Mouse (Mus musculus) megakaryocyte, embryonic 14.5 days (primary cell): ENCODE data around the gene Klk7. TPM values are rescaled to one million over a fixed set of nuclear protein-coding genes. Genes with fewer than 3 reads are reported as not detected.

Experiments used
- H3K27me3 ChIP-seq: replicated peaks from 2 replicates; pipeline ENCODE3; 2012; ENCODE audit warnings: inconsistent platforms
- H3K36me3 ChIP-seq: replicated peaks from 2 replicates; pipeline ENCODE3; 2012; ENCODE audit warnings: low read length, inconsistent platforms, mixed read lengths
- H3K4me1 ChIP-seq: 2 replicates; pipeline ENCODE4 v1.6.1; 2012; ENCODE audit warnings: inconsistent platforms
- H3K4me3 ChIP-seq: replicated peaks from 2 replicates; pipeline ENCODE3; 2012; ENCODE audit warnings: moderate library complexity, mild to moderate bottlenecking, inconsistent platforms
- H3K9me3 ChIP-seq: 2 replicates; pipeline ENCODE4 v1.6.1; 2012; ENCODE audit warnings: inconsistent platforms
- FLI1 ChIP-seq: IDR thresholded peaks from 2 replicates; pipeline ENCODE4 v1.6.1; 2012; ENCODE audit warnings: low read length, inconsistent platforms, mixed read lengths
- GATA1 ChIP-seq: IDR thresholded peaks from 3 replicates; pipeline ENCODE4 v1.6.1; 2012; ENCODE audit warnings: mixed read lengths, low read length, inconsistent platforms, borderline replicate concordance
- polyA plus RNA-seq: library from polyadenylated mRNA; stranded (reverse); fragments of >175 nt; gene quantifications from 2 replicates; pipeline ENCODE4 v1.2.3, GENCODE M21; 2012; ENCODE audit warnings: low replicate concordance; ENCODE audit not compliant: insufficient read depth

Gene Klk7
- polyA plus RNA-seq, 1 experiment = not detected

DNA sequence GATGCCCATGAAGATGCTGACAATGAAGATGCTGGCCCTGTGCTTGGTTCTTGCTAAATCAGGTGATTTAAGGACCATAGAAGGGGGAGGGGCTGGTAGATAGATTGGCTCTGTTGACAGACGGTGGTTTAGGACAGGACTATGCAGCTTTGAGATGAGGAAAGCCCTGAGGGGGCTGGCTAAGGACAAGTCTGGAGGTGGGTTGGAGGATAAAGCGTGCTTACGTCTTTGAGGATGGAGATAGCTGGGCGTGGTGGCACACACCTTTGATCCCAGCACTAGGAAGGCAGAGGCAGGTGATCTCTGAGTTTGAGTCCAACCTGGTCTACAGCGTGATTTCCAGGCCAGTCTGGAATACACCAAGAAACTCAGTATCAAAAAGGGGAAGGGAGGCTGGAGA, 15.0 kb downstream of the Klk7 start:
- H3K9me3 ChIP-seq = no peaks in the 10 kb centered on the region; the same call in 1 of the 2 replicates

GRCm38 (mm10) chr7:43827706-43828105, 16.6 kb downstream of the Klk7 start:
- peaks cover 3% of the 10 kb centered on the region for H3K27me3 ChIP-seq

More for the DNA sequence above, 15.0 kb downstream of the Klk7 start:
- Histone ChIP-seq H3K4me3 (no peak overlapping the region), H3K36me3 (no peaks in the 10 kb centered on the region), H3K27me3 (peaks cover 3% of the 10 kb centered on the region), H3K4me1 (no peaks in the 10 kb centered on the region)
- TF ChIP-seq GATA1 (no peak), FLI1 (no peak)

DNA sequence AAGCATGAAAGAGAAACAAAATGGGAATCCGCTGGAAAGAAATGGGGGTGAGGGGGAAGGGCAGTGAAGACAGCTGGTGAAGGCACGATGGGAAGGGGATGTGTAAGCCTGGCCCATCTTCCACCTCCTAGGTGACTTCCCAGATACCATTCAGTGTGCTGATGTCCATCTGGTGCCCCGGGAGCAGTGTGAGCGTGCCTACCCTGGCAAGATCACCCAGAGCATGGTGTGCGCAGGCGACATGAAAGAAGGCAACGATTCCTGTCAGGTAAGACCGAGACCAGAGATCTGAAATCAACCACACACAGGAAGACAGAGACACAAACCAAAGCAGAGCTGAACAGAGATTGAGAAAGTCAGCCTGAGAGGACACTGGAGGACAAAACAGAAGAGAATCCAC, 17.9 kb downstream of the Klk7 start:
- peaks cover 3% of the 10 kb centered on the region for H3K27me3 ChIP-seq

More at GRCm38 (mm10) chr7:43827706-43828105, 16.6 kb downstream of the Klk7 start:
- Histone ChIP-seq H3K4me3 (no peak overlapping the region), H3K4me1 (no peaks in the 10 kb centered on the region), H3K36me3 (no peaks in the 10 kb centered on the region), H3K9me3 (no peaks in the 10 kb centered on the region; the same call in 1 of the 2 replicates)
- TF ChIP-seq GATA1 (no peak), FLI1 (no peak)

GRCm38 (mm10) chr7:43841701-43842100, 30.6 kb downstream of the Klk7 start, which contains the start of gene Klk5:
TSS of gene Klk5 (plus strand) at chr7:43841971.
- peaks cover 8% of the 10 kb centered on the region; the same call in 1 of the 2 replicates for H3K9me3 ChIP-seq

More for the DNA sequence above, 17.9 kb downstream of the Klk7 start:
- no peaks in the 10 kb centered on the region for H3K4me1 ChIP-seq
- H3K36me3 ChIP-seq = no peaks in the 10 kb centered on the region
- H3K9me3 ChIP-seq = no peaks in the 10 kb centered on the region; the same call in 1 of the 2 replicates
- TF ChIP-seq GATA1 (no peak), FLI1 (no peak)
- no peak overlapping the region for H3K4me3 ChIP-seq

GRCm38 (mm10) chr7:43843801-43844200, 32.7 kb downstream of the Klk7 start:
- TF ChIP-seq GATA1 (no peak), FLI1 (no peak)
- H3K4me1 ChIP-seq = no peaks in the 10 kb centered on the region
- H3K9me3 ChIP-seq = peaks cover 8% of the 10 kb centered on the region; the same call in 1 of the 2 replicates
- no peaks in the 10 kb centered on the region for H3K36me3 ChIP-seq
- no peaks in the 10 kb centered on the region for H3K27me3 ChIP-seq
- no peak overlapping the region for H3K4me3 ChIP-seq

More at GRCm38 (mm10) chr7:43841701-43842100, 30.6 kb downstream of the Klk7 start, which contains the start of gene Klk5:
- TF ChIP-seq FLI1 = no peak
- no peak for TF ChIP-seq GATA1
- Histone ChIP-seq H3K4me1 (no peaks in the 10 kb centered on the region), H3K27me3 (no peaks in the 10 kb centered on the region), H3K4me3 (no peak within 1 kb of the TSS), H3K36me3 (no peaks in the 10 kb centered on the region)

- TF ChIP-seq FLI1 (no peak), GATA1 (no peak)
- H3K4me1 ChIP-seq = no peaks in the 10 kb centered on the region
- no peaks in the 10 kb centered on the region; the same call in 1 of the 2 replicates for H3K9me3 ChIP-seq
- H3K27me3 ChIP-seq = no peaks in the 10 kb centered on the region
- H3K4me3 ChIP-seq = no peak overlapping the region
- no peaks in the 10 kb centered on the region for H3K36me3 ChIP-seq
These were observed 40.5 kb downstream of the Klk7 start for GRCm38 (mm10) chr7:43851616-43852015.

- no peak overlapping the region for H3K4me3 ChIP-seq
- H3K27me3 ChIP-seq = no peaks in the 10 kb centered on the region
- no peaks in the 10 kb centered on the region for H3K36me3 ChIP-seq
- H3K4me1 ChIP-seq = no peaks in the 10 kb centered on the region
- TF ChIP-seq GATA1 (no peak), FLI1 (no peak)
- H3K9me3 ChIP-seq = no peaks in the 10 kb centered on the region; the same call in 1 of the 2 replicates
These were observed 43.7 kb downstream of the Klk7 start for GRCm38 (mm10) chr7:43854642-43855380.

DNA sequence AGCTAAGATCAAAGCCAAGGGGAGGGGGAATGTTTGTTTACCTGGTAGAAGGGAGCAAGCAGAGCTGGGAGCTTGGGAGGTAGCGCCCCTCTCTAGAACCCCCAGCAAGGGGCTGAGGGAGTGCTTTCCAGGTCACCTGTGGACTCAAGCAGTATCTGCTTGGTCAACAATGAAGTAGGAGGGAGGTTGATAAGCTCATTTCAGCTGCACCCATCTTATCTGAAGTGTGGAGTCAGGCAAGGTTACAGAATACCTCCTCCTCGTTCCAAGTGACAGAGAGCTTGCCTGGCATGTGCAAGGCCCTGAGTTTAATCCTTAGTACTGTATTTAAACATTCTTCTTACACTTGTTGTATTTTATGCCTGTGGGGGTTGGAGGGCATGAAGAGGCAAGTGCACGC, 44.6 kb downstream of the Klk7 start:
- Histone ChIP-seq H3K4me3 (no peak overlapping the region), H3K4me1 (no peaks in the 10 kb centered on the region), H3K36me3 (no peaks in the 10 kb centered on the region), H3K27me3 (no peaks in the 10 kb centered on the region), H3K9me3 (peaks cover 3% of the 10 kb centered on the region; the same call in 1 of the 2 replicates)
- TF ChIP-seq GATA1 (no peak), FLI1 (no peak)

DNA sequence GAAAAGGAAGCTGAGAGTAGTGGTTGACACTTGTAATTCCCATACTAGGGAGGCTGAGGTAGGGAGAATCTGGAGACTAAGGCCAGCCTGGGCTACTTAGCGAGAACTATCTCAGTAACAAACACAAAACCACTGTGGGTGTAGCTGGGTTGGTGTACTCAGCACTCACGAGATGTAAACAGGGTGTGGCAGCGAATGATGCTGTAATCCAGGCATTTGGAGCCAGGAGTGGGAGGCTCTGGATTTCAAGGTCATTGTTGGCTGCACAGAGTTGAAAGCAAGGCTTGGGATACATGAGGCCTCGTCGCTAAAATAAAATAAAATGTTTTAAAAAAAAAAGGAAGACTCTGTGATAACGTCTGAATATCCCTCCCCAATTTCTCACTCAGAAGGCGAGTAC, 45.2 kb downstream of the Klk7 start:
- TF ChIP-seq GATA1 = no peak
- TF ChIP-seq FLI1 = no peak
- H3K9me3 ChIP-seq = peaks cover 4% of the 10 kb centered on the region; the same call in 1 of the 2 replicates
- no peak overlapping the region for H3K4me3 ChIP-seq
- no peaks in the 10 kb centered on the region for H3K36me3 ChIP-seq
- H3K27me3 ChIP-seq = no peaks in the 10 kb centered on the region
- H3K4me1 ChIP-seq = no peaks in the 10 kb centered on the region

DNA sequence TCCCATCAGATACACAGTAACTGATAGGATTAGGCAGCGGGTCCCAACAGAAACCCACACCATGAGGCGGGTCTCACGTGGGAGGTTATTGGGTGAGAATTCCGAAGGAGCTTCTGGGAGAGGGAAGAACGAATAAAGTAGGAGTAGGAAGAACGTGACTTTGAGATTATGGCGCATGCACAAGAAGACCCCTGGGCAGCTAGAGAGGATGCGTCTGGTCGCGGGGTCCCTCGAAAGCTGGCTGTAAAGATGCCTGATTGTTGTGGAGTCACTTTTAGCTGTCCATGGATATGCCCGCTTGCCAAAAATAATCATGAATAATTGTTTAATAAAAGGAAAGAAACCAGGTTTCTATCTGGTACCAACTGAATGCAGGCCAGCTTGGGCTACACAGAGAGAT, 46.4 kb downstream of the Klk7 start:
- Histone ChIP-seq H3K4me3 (no peak overlapping the region), H3K36me3 (no peaks in the 10 kb centered on the region), H3K27me3 (no peaks in the 10 kb centered on the region), H3K9me3 (peaks cover 4% of the 10 kb centered on the region; the same call in 1 of the 2 replicates), H3K4me1 (no peaks in the 10 kb centered on the region)
- TF ChIP-seq GATA1 (no peak), FLI1 (no peak)
